Comparison of ENCODE assay signal across 16 mouse cellular contexts in the genomic region with DNA sequence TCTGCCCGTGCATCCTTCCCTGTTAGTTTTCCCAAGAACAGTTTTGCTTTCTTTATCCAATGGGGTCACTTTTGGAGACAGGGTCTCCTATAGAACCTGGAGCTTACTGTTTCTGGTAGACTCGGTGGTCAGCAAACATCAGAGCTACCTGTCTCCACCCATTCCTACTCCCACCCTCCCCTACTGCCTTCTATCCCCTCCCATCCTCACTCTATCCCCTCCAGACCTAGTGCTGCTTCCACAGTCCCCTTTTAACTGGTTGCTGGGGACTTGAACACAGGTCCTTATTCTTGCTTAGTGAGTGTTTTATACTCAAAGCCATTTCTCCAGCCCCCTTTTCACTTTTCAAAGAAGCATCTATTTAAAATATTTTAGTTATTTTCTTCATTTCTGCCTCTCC.
DNase-seq lines count a peak whose midpoint lies in the region; ATAC-seq and TF ChIP-seq lines count a peak whose summit lies in the region.
"Had no signal": no experiment of that assay in that cellular context is flagged by ENCODE, and none has a peak within 500 bp of the region (broad histone marks: within the 10 kb centered on the region; RNA-seq: fewer than 3 reads in every experiment).

No protein-coding gene starts in this region.

- H3K36me3 ChIP-seq in forebrain, embryonic 10.5 days (replicated peaks) = no peaks in the 10 kb centered on the region
- no peaks in the 10 kb centered on the region for H3K36me3 ChIP-seq in forebrain, embryonic 15.5 days
- no peaks in the 10 kb centered on the region for H3K36me3 ChIP-seq in heart, embryonic 16.5 days (ENCODE audit: control insufficient read depth, insufficient read depth)
- H3K36me3 ChIP-seq in embryonic facial prominence, embryonic 10.5 days (replicated peaks) = no peaks in the 10 kb centered on the region
- no peaks in the 10 kb centered on the region for H3K36me3 ChIP-seq in midbrain, embryonic 14.5 days (ENCODE audit: control insufficient read depth, insufficient read depth, low read length)
- H3K36me3 ChIP-seq in kidney, adult 2 months (ENCODE audit: control insufficient read depth, insufficient read depth, low read length) = no peaks in the 10 kb centered on the region
- H3K36me3 ChIP-seq: limb, embryonic 13.5 days; liver, embryonic 15.5 days had no signal

- no peak for ATAC-seq in forebrain, embryonic 15.5 days (replicated peaks)
- ATAC-seq in heart, embryonic 16.5 days (replicated peaks; ENCODE audit: extremely low read depth, insufficient read depth, low FRiP score) = no peak
- ATAC-seq in midbrain, embryonic 14.5 days (ENCODE audit: low FRiP score, low TSS enrichment) = no peak

- peak overlapping the region; percentile 84 for H3K27ac ChIP-seq in forebrain, embryonic 10.5 days
- H3K27ac ChIP-seq in forebrain, embryonic 15.5 days (replicated peaks) = no peak overlapping the region
- peak overlapping the region; percentile 68; the same call in 1 of the 2 replicates for H3K27ac ChIP-seq in heart, embryonic 16.5 days (ENCODE audit: low read length)
- H3K27ac ChIP-seq in embryonic facial prominence, embryonic 10.5 days (replicated peaks) = peak overlapping the region; percentile 21; the same call in 1 of the 2 replicates
- H3K27ac ChIP-seq in midbrain, embryonic 14.5 days (replicated peaks; ENCODE audit: low read depth, low read length) = peak overlapping the region; percentile 73
- no peak overlapping the region for H3K27ac ChIP-seq in kidney, adult 2 months (ENCODE audit: insufficient read depth, low read depth, low read length)
- H3K27ac ChIP-seq: layer of hippocampus, adult 2 months; limb, embryonic 13.5 days; liver, embryonic 15.5 days had no signal

- H3K9me3 ChIP-seq in forebrain, embryonic 10.5 days = peaks cover 11% of the 10 kb centered on the region; the same call in 1 of the 2 replicates
- H3K9me3 ChIP-seq in forebrain, embryonic 15.5 days = no peaks in the 10 kb centered on the region
- H3K9me3 ChIP-seq in heart, embryonic 16.5 days (replicated peaks; ENCODE audit: control insufficient read depth, low read length) = no peaks in the 10 kb centered on the region; the same call in 1 of the 2 replicates
- H3K9me3 ChIP-seq in embryonic facial prominence, embryonic 10.5 days = no peaks in the 10 kb centered on the region
- H3K9me3 ChIP-seq in midbrain, embryonic 14.5 days (ENCODE audit: control insufficient read depth, low read length) = no peaks in the 10 kb centered on the region
- H3K9me3 ChIP-seq: limb, embryonic 13.5 days; liver, embryonic 15.5 days had no signal

- WGBS in forebrain, embryonic 10.5 days = 80% methylated on average over 2 of the region's 2 CpGs
- WGBS in forebrain, embryonic 15.5 days = 71% methylated on average over 2 of the region's 2 CpGs
- WGBS in heart, embryonic 16.5 days = 82% methylated on average over 2 of the region's 2 CpGs
- WGBS in embryonic facial prominence, embryonic 10.5 days = 73% methylated on average over 2 of the region's 2 CpGs
- WGBS in midbrain, embryonic 14.5 days = 65% methylated on average over 2 of the region's 2 CpGs
- 76% methylated on average over 2 of the region's 2 CpGs for WGBS in kidney, adult 2 months

- no peak overlapping the region for H3K4me3 ChIP-seq in forebrain, embryonic 10.5 days
- no peak overlapping the region for H3K4me3 ChIP-seq in forebrain, embryonic 15.5 days
- H3K4me3 ChIP-seq in heart, embryonic 16.5 days (ENCODE audit: low read length) = no peak overlapping the region
- H3K4me3 ChIP-seq in embryonic facial prominence, embryonic 10.5 days = no peak overlapping the region
- no peak overlapping the region for H3K4me3 ChIP-seq in midbrain, embryonic 14.5 days (replicated peaks; ENCODE audit: low read depth, low read length)
- H3K4me3 ChIP-seq in kidney, adult 2 months (ENCODE audit: insufficient read depth, low read depth, low read length) = no peak overlapping the region
- H3K4me3 ChIP-seq: erythroblast, embryonic 14.5 days; layer of hippocampus, adult 2 months; limb, embryonic 13.5 days; liver, embryonic 15.5 days; megakaryocyte, embryonic 14.5 days had no signal

- TF ChIP-seq POLR2A in kidney, adult 2 months (IDR thresholded peaks at IDR 0.05; ENCODE audit: low read depth, low read length) = no peak

- peaks cover 19% of the 10 kb centered on the region for H3K4me1 ChIP-seq in forebrain, embryonic 10.5 days
- peaks cover 15% of the 10 kb centered on the region for H3K4me1 ChIP-seq in forebrain, embryonic 15.5 days
- H3K4me1 ChIP-seq in heart, embryonic 16.5 days (ENCODE audit: control insufficient read depth, insufficient read depth, low read length) = peaks cover 15% of the 10 kb centered on the region
- H3K4me1 ChIP-seq in embryonic facial prominence, embryonic 10.5 days = peaks cover 13% of the 10 kb centered on the region
- H3K4me1 ChIP-seq in midbrain, embryonic 14.5 days (ENCODE audit: control insufficient read depth, insufficient read depth, low read length) = peaks cover 9% of the 10 kb centered on the region
- H3K4me1 ChIP-seq in kidney, adult 2 months (ENCODE audit: control insufficient read depth, insufficient read depth, low read length) = no peaks in the 10 kb centered on the region
- H3K4me1 ChIP-seq: liver, embryonic 15.5 days; megakaryocyte, embryonic 14.5 days had no signal

- no peak for DNase-seq in forebrain, embryonic 10.5 days (ENCODE audit: extremely low spot score, low spot score)
- DNase-seq in heart, adult 8-10 months (ENCODE audit: low spot score) = no peak
- DNase-seq in embryonic facial prominence, embryonic 10.5 days (ENCODE audit: low spot score) = no peak
- DNase-seq in midbrain, embryonic 14.5 days = no peak
- no peak for DNase-seq in embryo, embryonic 10.5 days (ENCODE audit: low spot score)
- no peak for DNase-seq in kidney, adult 2 months
- DNase-seq: adrenal gland, postnatal 10 days; cerebellum, adult 2 months; lung, postnatal 10 days had no signal

- H3K27me3 ChIP-seq in forebrain, embryonic 10.5 days (ENCODE audit: poor library complexity, severe bottlenecking) = no peaks in the 10 kb centered on the region
- H3K27me3 ChIP-seq in forebrain, embryonic 15.5 days = no peaks in the 10 kb centered on the region
- H3K27me3 ChIP-seq in heart, embryonic 16.5 days (ENCODE audit: control insufficient read depth, insufficient read depth, low read length) = no peaks in the 10 kb centered on the region
- H3K27me3 ChIP-seq in embryonic facial prominence, embryonic 10.5 days (replicated peaks; ENCODE audit: low read depth, poor library complexity, severe bottlenecking) = no peaks in the 10 kb centered on the region
- no peaks in the 10 kb centered on the region for H3K27me3 ChIP-seq in midbrain, embryonic 14.5 days (ENCODE audit: control insufficient read depth, insufficient read depth, low read length)
- H3K27me3 ChIP-seq in kidney, adult 2 months (replicated peaks; ENCODE audit: control insufficient read depth, insufficient read depth, low read length) = no peaks in the 10 kb centered on the region
- H3K27me3 ChIP-seq: limb, embryonic 13.5 days; liver, embryonic 15.5 days; megakaryocyte, embryonic 14.5 days had no signal

- no peak overlapping the region for H3K4me2 ChIP-seq in forebrain, embryonic 15.5 days (replicated peaks)
- H3K4me2 ChIP-seq in heart, embryonic 16.5 days (ENCODE audit: low read depth, low read length) = no peak overlapping the region
- no peak overlapping the region for H3K4me2 ChIP-seq in midbrain, embryonic 14.5 days (ENCODE audit: low read length)
- H3K4me2 ChIP-seq: limb, embryonic 13.5 days; liver, embryonic 15.5 days had no signal

- TF ChIP-seq CTCF in kidney, adult 2 months (conservative IDR thresholded peaks at IDR 0.05; ENCODE audit: insufficient read depth, insufficient read length, low read depth, low read length) = no peak

- H3K9ac ChIP-seq in forebrain, embryonic 15.5 days (replicated peaks) = no peak overlapping the region
- no peak overlapping the region for H3K9ac ChIP-seq in heart, embryonic 16.5 days (ENCODE audit: low read length)
- H3K9ac ChIP-seq in midbrain, embryonic 14.5 days (replicated peaks; ENCODE audit: low read length) = no peak overlapping the region
- H3K9ac ChIP-seq: limb, embryonic 13.5 days; liver, embryonic 15.5 days had no signal

Comparison
In these comparisons a context has a peak if more than half of its experiments do, and no peak if none do; other contexts are left out.
1. H3K27ac ChIP-seq: peak in forebrain, embryonic 10.5 days (single experiment), heart, embryonic 16.5 days (single experiment), embryonic facial prominence, embryonic 10.5 days (single experiment) and midbrain, embryonic 14.5 days (single experiment); none in forebrain, embryonic 15.5 days (single experiment) and kidney, adult 2 months (single experiment).